Mouse (Mus musculus) skeletal muscle tissue, postnatal 0 days (tissue): Measurements from ENCODE around the gene Arrb2. TPM values are rescaled to one million over a fixed set of nuclear protein-coding genes. Genes with fewer than 3 reads are reported as not detected.

Experiments
- microRNA-seq, 2 experiments: library from miRNA; unstranded; fragments of <30 nt; microRNA quantifications; one replicate each; pipeline ENCODE4; 2016
- polyA plus RNA-seq: library from polyadenylated mRNA; unstranded; fragments of >200 nt; fragmentation: Nextera tagmentation; extraction: Ambion mirVana; gene quantifications from 2 replicates; pipeline ENCODE4 v1.2.1, GENCODE M21; 2015

The Arrb2 gene
- polyA plus RNA-seq = 8.7 and 12.3 TPM in 2 replicates

DNA sequence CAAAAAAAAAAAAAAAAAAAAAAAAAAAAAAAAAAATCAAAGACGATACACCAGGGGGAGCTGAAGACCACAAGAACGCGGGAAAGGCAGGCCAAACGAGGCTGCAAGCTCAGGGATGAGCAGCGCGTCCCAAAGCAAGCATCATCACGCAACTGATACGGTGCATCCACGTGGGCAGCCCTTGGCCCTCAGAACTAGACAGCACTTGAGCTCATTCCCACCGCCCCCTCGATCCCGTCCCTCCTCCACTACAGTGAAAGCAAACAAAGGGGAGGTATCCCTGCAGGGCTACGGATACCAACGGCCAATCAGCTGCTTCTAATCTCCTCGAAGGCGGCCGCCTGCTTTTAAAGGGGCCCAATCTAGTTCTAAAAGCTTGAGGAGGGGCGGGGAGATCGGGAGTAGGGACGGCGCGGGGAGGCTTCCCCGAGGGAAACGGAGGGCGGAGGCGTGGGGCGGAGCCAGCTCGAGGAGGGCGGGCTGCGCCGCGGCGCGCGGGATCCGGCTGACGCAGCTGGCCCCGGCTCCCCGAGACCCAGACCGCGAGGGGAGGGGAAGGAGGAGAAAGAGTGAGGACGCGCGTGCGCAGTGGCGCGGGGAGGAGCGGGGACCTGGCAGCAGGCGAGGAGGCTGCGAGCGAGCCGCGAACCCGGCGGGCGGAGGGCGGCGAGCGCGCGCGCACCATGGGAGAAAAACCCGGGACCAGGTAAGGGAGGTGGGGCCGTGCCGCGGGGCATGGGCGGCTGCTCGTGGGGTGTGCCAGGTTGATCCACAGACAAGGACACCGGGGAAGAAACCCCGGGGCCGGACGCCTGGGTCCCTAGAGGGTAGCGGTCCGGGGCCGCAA is at the start of gene Arrb2:
TSS of gene Arrb2 (plus strand) at position 588 of the 847 bp plus-strand sequence.

DNA sequence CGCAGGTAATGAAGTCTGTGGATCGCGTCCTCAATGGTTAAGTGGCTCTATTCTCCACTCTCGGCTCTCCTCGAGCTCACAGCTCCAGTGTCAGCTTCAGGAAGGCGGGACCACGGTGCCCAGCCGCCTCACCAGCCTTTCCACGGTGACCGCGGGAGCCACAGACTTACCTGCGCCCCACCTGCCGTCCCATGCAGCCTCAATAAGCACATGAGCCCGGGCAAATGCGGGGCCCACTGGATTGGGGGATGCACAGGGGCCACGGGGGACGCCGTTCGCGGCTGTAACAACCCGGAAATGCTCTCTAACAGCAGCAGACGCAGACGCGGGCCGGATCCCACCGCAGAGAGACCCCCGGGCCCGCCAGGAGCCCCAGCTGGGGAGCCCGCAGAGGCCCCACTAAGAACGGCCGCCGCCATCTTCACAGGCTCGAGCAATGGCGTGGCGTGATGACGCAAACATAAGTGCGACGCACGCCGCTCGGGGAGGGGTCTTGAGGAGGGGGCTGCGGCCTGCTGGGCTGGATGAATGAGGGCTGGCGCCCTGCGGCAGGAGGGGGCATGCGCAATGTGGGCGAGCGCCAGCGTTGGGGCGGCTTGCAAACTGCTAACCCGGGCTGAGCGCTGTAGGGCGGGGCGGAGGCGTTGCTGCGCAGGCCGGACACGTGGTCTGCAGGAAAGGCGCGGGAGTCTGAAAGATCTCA is 22.7 kb upstream of the Arrb2 start, which contains the start of gene Pelp1:
TSS of gene Pelp1 (minus strand) at position 438 of the 703 bp plus-strand sequence.

DNA sequence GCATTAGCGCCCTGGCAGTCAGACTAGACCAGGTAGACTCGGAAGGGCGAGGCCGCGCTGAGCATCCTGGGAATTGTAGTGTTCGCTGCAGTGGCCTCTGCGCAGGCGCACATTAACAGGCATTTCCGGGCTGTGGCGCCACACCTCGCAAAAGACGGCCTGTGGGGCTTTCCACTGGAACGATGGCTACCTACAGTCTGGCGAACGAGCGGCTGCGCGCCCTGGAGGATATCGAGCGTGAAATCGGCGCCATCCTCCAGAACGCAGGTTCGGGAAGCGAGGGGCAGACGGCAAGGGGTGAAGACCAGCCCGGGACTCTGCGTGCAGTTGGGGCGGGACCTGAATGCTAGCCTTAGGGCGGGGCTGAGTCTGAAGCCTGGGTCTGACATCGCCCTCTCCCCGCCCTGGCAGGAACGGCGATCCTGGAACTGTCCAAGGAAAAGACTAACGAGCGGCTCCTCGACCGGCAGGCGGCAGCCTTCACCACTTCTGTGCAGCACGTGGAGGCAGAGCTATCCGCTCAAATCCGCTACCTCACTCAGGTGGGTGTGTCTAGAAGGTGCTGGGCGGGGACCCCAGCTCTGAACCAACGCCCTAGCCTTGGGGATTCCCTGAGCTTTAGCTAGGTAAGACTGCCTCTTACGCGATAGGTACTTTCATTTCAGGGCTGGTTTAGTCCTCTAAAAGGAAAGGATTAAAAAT is 19.5 kb downstream of the Arrb2 start, which contains the start of gene Med11:
TSS of gene Med11 (plus strand) at position 123 of the 702 bp plus-strand sequence.

GRCm38 (mm10) chr11:70458688-70459600 is 26.5 kb downstream of the Arrb2 start, which contains the start of gene Zmynd15:
Gene Zmynd15 (plus strand): TSS chr11:70459433.

DNA sequence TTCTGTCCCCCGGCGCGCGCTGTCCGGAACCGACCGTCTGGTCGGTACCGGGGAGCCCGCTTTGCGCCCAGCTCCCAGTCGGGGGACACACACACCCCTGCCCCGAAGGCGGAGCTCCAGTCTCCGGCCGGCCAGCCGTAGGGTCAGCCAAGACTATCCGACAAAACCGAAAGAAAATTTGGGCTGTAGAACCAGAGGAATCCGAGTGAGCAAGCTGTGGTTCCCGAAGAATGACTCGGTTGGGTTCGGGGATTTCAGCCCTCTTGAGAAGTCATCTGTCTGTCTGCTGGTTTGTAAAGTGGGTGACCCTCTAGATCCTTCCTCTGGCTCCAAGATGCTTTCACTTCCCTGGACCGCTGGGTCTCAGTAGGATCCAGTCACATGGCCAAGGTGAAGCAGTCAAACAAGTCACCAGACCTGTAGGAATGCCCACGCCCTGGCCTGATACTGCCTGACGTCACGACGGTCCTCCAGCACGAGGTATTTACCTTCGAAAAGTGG is 27.2 kb downstream of the Arrb2 start, which contains the start of gene Cxcl16:
TSS of gene Cxcl16 (minus strand) at position 384 of the 501 bp plus-strand sequence.

Small RNA genes lying within 50 kb of the gene (microRNA-seq; reads per million reads assigned to microRNA genes)
- gene Mir7115 = 0 reads per million in 2 experiments

Other genes with a start within 250 kb of the Arrb2 start
- gene Slc16a11, start 219.9 kb upstream of the Arrb2 start, polyA plus RNA-seq = 0.37 and 0.59 TPM in 2 replicates
- 1.3 and 2.4 TPM in 2 replicates for gene Slc16a13, start 211.6 kb upstream of the Arrb2 start, polyA plus RNA-seq
- gene Bcl6b, start 202.8 kb upstream of the Arrb2 start, polyA plus RNA-seq = 6.5 and 8.3 TPM in 2 replicates
- gene 0610010K14Rik, start 194.7 kb upstream of the Arrb2 start, polyA plus RNA-seq = 70.9 and 85.5 TPM in 2 replicates
- 6.0 and 7.6 TPM in 2 replicates for gene Gm21988, start 192.8 kb upstream of the Arrb2 start, polyA plus RNA-seq
- 228 and 235 TPM in 2 replicates for gene Rnasek, start 192.8 kb upstream of the Arrb2 start, polyA plus RNA-seq
- gene Alox12, start 177.3 kb upstream of the Arrb2 start, polyA plus RNA-seq = 0.91 and 1.7 TPM in 2 replicates
- gene Alox12e, start 110.0 kb upstream of the Arrb2 start, polyA plus RNA-seq = 0.21 and 0.27 TPM in 2 replicates
- gene Alox15, start 80.6 kb upstream of the Arrb2 start, polyA plus RNA-seq = 0.08 and 0.12 TPM in 2 replicates
- gene Pelp1, start 22.6 kb upstream of the Arrb2 start, polyA plus RNA-seq = 11.7 and 12.6 TPM in 2 replicates
- 13.6 and 16.3 TPM in 2 replicates for gene Med11, start 19.3 kb downstream of the Arrb2 start, polyA plus RNA-seq
- gene Zmynd15, start 26.8 kb downstream of the Arrb2 start, polyA plus RNA-seq = 0.30 and 0.38 TPM in 2 replicates
- 2.9 and 3.2 TPM in 2 replicates for gene Cxcl16, start 27.3 kb downstream of the Arrb2 start, polyA plus RNA-seq
- not detected in 2 replicates for gene Tm4sf5, start 72.6 kb downstream of the Arrb2 start, polyA plus RNA-seq
- 0.31 and 0.34 TPM in 2 replicates for gene Vmo1, start 82.0 kb downstream of the Arrb2 start, polyA plus RNA-seq
- 0.15 and 0.44 TPM in 2 replicates for gene Gltpd2, start 86.6 kb downstream of the Arrb2 start, polyA plus RNA-seq
- gene Psmb6, start 92.7 kb downstream of the Arrb2 start, polyA plus RNA-seq = 671 and 694 TPM in 2 replicates
- gene Gm40193, start 100.3 kb downstream of the Arrb2 start, polyA plus RNA-seq = not detected in 2 replicates
- gene Pld2, start 107.4 kb downstream of the Arrb2 start, polyA plus RNA-seq = 8.9 and 9.1 TPM in 2 replicates
- gene Mink1, start 130.2 kb downstream of the Arrb2 start, polyA plus RNA-seq = 7.8 and 8.1 TPM in 2 replicates
- 0.22 and 0.44 TPM in 2 replicates for gene 4930544D05Rik, start 183.2 kb downstream of the Arrb2 start, polyA plus RNA-seq
- gene Chrne, start 186.6 kb downstream of the Arrb2 start, polyA plus RNA-seq = 2.9 and 3.8 TPM in 2 replicates
- 0.21 and 0.37 TPM in 2 replicates for gene Gp1ba, start 206.5 kb downstream of the Arrb2 start, polyA plus RNA-seq
- gene Rnf167, start 214.6 kb downstream of the Arrb2 start, polyA plus RNA-seq = 69.4 and 70.9 TPM in 2 replicates
- 302 and 335 TPM in 2 replicates for gene Slc25a11, start 214.8 kb downstream of the Arrb2 start, polyA plus RNA-seq
- 813 and 1,027 TPM in 2 replicates for gene Pfn1, start 222.0 kb downstream of the Arrb2 start, polyA plus RNA-seq
- gene Eno3, start 224.6 kb downstream of the Arrb2 start, polyA plus RNA-seq = 4,370 and 4,803 TPM in 2 replicates
- 197 and 208 TPM in 2 replicates for gene Spag7, start 236.8 kb downstream of the Arrb2 start, polyA plus RNA-seq